In the genomic region with DNA sequence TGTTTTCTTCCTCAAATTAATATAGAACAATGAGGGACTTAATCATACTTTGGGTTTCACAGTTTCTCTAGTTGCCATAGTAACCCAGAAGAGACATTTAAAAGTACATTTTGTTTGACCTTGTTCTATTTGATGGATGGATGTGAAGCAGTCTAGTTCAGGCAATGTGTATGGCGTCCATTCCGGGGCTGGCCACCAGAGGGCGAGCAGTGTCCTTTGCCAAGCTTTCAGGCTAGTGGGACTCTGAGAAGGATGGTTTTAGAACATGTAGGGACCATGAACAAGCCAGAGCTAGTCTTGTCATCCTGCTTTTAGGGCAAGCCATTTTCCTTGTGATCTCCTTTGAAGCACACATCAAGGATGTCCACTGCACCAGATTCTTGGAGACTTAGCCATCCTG, we compare ENCODE assay signal across 9 mouse cellular contexts.
DNase-seq lines count a peak whose midpoint lies in the region; ATAC-seq and TF ChIP-seq lines count a peak whose summit lies in the region.
"Had no signal": no experiment of that assay in that cellular context is flagged by ENCODE, and none has a peak within 500 bp of the region (broad histone marks: within the 10 kb centered on the region; RNA-seq: fewer than 3 reads in every experiment).

No protein-coding gene starts in this region.

- WGBS in liver, embryonic 12.5 days (ENCODE audit: insufficient replicate concordance), result 0% methylated on average over 3 of the region's 3 CpGs
- 11% methylated on average over 3 of the region's 3 CpGs for WGBS in olfactory bulb, adult 2 months

- no peaks in the 10 kb centered on the region for H3K9me3 ChIP-seq in liver, embryonic 12.5 days (replicated peaks)
- H3K9me3 ChIP-seq: stomach, embryonic 15.5 days had no signal

- no peak overlapping the region for H3K9ac ChIP-seq in liver, embryonic 12.5 days
- H3K9ac ChIP-seq: stomach, embryonic 15.5 days had no signal

- peak; percentile 54 for ATAC-seq in liver, embryonic 12.5 days

- H3K27me3 ChIP-seq in liver, embryonic 12.5 days (replicated peaks), result peaks cover 24% of the 10 kb centered on the region
- H3K27me3 ChIP-seq: stomach, embryonic 15.5 days had no signal

- TF ChIP-seq CTCF in olfactory bulb, adult 2 months (IDR thresholded peaks at IDR 0.05; ENCODE audit: insufficient read depth, low read depth, low read length), result peak; percentile 34; the same call in 1 of the 2 replicates

- no peak for TF ChIP-seq POLR2A in olfactory bulb, adult 2 months (IDR thresholded peaks at IDR 0.05; ENCODE audit: insufficient read depth, low read depth, low read length)

- H3K27ac ChIP-seq in liver, embryonic 12.5 days, result no peak overlapping the region
- H3K27ac ChIP-seq in olfactory bulb, adult 2 months (ENCODE audit: insufficient read depth, low read depth, low read length), result no peak overlapping the region
- H3K27ac ChIP-seq: stomach, embryonic 15.5 days had no signal

- DNase-seq in ovary, postnatal 10 days (ENCODE audit: low spot score), result peak; percentile 37
- no peak for DNase-seq in ovary, adult 18-20 months (ENCODE audit: low spot score)
- DNase-seq in cerebellum, adult 11-12 months, result peak; percentile 5
- DNase-seq in frontal cortex, postnatal 36 days (ENCODE audit: low spot score in 2 of 2), result peak; percentile 64 to 75
- peak; percentile 67 for DNase-seq in kidney, postnatal 14 days
- DNase-seq in thymus, postnatal 25 days, result peak; percentile 54

- no peak overlapping the region for H3K4me3 ChIP-seq in liver, embryonic 12.5 days
- no peak overlapping the region for H3K4me3 ChIP-seq in olfactory bulb, adult 2 months (ENCODE audit: insufficient read depth, low read depth, low read length)
- H3K4me3 ChIP-seq: stomach, embryonic 15.5 days had no signal

- peaks cover 21% of the 10 kb centered on the region for H3K4me1 ChIP-seq in liver, embryonic 12.5 days
- H3K4me1 ChIP-seq in olfactory bulb, adult 2 months (ENCODE audit: control insufficient read depth, insufficient read depth, low read length), result no peaks in the 10 kb centered on the region
- H3K4me1 ChIP-seq: stomach, embryonic 15.5 days had no signal

- H3K4me2 ChIP-seq in liver, embryonic 12.5 days, result no peak overlapping the region
- H3K4me2 ChIP-seq: stomach, embryonic 15.5 days had no signal

- H3K36me3 ChIP-seq in liver, embryonic 12.5 days, result no peaks in the 10 kb centered on the region
- H3K36me3 ChIP-seq: stomach, embryonic 15.5 days had no signal
